Mouse (Mus musculus) yolk sac, embryonic 10.5 days (tissue): ENCODE data around the gene Irgc1.
A peak's percentile ranks its signal among the peaks of the same experiment; 100 is the strongest.
"Not testable (repeated sequence)": the region's sequence is repeated elsewhere in the genome, so short reads cannot be mapped to it uniquely, and the experiment has no call there.

Experiments used
- DNase-seq: peaks from one replicate; pipeline ENCODE4 v3.0.0-alpha.2; 2017; ENCODE audit warnings: low spot score

Gene Irgc1

DNA sequence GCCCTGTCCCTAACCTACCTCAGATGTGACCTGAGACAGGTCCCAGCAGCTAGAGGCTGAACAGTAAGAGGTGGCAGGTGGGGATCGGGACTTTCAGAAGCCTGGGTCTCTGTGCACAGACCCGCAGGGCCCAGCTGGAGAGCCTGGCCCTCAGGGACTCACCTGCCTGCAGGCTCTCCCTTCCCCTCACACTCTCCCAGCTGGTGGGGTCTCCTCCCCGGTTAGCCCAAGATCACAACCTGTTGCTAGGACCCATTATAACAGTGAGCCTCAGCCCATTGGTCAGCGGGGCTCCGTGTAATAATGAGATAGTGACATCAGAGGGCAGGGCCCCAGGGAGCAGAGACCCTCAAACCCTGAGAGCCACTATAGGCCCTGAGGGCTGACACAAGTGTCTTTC is 16.8 kb downstream of the Irgc1 start:
- no peak for DNase-seq

DNA sequence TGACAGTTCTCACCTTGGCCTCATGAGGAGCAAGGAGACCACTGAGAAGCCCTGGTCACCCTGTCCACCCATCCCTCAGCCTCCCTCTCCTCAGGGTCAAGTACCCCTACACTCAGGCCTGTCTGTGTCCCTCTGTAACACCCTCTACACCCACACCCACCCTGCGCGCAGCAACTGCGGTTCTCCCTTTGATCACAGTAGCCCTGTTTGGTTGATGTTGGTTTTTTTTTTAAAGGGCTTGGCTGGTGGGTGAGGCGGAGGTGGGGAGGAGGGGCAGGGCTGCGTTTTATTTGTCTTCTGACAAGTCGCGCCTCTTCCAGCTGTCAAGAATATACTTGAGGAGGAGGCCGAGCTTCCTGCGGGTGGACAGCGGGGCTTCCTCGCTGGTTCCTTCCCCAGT is 20.4 kb downstream of the Irgc1 start:
- DNase-seq, result no peak

DNA sequence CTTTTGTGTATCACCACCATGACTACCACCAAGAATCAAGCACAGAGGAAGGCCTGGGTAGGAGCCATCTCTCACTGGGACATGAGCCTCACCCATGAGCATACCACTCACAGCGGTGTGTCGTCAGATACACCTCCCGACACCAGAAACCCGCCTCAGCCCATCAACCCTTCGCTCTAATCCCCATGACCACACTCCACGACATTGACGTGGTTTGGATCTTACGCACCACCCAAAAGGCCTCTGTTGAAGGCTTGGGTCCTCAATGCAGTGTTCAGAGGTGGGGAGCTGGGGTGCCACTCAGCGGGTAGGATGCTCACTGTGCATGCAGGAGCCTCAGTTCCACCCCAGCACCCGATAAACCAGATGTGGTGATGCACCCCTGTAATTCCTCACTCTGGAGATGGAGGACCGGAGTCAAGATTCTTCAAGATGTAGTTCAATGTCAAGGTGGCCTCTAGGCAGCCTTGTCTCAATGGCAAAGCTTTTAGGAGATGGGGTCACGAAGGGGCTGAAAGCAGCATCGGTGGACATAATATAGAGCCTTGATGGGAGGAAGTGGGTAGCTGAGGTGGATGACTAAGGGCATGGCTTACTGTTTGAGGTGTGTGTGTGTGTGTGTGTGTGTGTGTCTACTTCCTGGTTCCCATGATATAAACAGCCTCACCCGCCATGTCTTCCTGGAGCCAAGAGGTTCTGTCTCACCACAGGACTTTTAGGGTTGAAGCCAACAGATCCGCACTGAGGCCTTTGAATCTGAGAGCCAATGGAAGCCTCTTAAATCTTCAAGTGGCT is 21.3 kb downstream of the Irgc1 start:
- DNase-seq, result no peak

DNA sequence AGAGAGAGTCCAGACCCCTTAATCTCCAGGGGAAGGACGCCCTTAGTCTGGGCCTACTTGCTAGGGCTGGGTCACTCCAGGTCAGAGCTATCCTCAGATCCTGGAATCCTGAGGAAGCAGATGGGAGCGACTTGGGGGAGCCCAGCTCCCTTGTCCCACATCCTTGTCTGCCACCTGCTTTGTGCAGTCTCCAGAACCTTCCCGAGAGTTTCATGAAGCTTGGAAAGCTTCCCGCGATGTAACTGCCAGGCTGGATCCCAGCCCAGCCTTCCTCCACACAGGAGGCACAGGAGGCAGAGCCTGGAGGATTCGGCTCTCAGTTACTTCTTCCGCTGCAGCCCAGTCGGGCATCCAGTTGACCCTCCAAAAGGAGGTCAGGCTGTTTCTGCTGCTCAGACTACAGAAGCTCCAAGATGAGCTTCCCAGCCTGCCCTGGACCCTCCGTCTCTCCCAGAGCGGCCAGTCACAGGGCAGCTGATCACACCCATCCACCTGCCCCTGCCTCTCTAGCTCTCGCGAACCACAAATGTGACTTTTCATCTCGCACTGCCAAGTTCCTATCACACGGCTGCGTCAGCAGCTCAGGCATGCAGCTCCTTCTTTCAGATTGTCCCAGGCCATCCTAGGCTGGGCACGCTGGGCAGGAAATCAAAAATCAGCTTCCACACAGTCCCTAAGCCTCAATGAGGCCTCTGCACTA is 22.5 kb downstream of the Irgc1 start:
- no peak for DNase-seq

DNA sequence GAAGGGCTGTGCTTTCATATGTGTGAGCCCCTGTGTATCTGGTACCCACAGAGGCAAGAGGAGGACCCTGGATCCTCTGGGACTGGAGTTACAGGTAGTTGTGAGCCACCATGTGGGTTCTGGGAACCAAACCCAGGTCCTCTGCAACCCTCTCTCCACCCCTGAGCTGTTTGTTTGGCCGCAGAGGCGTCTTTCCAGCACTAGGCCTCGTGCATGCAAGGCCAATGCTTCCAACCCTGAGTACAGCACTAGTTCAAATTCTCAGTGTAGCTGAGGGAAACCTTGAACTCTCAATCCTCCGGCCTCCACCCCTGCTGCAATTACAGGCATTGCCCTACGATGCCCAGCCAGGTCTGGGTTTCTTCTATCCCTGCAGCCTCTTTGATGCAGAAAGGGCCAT is 23.4 kb downstream of the Irgc1 start:
- DNase-seq, result no peak

DNA sequence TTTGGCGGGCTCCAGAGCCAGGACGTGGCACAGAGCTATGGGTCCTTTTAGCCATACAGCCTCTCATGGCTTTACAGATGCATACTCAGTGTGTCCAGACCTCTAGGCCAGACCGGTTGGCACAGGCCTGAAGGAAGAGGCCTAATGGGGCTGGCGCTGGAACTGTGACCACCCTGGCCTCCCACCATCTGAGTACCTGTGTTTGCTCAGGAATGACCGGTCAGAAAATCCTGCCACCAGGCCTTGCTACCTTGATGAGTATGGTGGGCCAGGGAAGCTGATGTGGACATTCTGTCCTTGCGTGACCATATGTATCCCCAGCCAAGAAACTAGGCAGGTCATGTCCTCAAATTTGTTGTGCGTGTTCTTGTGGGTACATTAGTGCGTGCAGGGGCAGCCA is 24.9 kb downstream of the Irgc1 start:
- DNase-seq, result no peak

DNA sequence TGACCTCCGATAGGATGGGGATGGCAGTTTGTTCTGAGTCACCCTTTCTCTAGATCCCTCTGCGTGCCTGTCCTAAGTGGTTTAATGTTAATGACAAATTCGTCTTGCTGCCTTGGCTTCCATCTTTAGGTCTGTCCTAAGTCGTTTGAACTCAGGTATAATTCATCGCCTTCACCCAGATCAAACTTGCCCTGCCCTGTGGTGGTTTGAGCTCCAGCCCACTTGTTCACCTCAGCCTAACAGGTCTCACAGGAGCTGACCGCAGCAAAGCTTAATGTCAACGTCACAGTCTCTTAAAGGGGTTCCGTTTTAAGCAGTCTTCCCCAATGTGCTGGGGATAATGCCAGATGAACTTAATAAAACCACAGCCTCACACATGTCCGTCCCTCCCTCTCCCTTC is 26.2 kb downstream of the Irgc1 start:
- no peak for DNase-seq

DNA sequence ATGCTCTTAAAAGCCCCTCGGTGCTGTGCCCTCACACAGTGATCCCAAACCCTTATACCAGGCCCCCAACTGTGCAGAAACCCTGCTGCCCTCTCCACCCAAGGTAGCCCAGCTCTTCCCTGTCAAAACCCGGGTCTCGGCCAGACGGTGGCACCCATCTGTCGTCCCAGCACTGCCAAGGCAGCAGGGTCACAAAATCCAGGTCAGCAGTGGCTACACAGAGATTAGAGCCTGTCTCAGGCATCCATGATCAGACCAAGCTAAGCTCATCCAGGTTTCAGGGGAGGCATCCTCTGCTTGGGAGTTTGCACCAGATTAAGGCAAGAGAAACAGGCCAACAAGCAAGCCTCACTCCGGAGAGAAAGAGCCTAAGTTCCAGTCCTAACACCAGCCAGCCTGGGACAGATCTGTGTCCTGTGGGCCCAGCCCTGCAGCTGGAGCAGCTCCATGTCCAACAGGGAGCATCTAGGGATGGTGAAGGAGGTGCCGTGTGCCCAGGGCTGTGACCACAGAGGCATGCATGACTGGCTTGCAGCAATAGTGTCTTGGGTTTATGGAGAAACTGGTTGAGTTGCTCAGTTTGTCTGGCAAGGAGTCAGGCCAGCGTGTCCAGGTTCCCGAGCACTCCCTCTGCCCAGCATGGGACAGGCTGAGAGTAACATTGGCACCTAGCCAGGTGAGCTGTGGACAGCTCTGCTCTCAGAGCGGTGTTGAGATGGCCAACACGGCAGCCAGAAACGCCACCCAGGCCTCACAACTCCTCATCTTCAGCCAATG is 28.0 kb downstream of the Irgc1 start:
- DNase-seq, result no peak

DNA sequence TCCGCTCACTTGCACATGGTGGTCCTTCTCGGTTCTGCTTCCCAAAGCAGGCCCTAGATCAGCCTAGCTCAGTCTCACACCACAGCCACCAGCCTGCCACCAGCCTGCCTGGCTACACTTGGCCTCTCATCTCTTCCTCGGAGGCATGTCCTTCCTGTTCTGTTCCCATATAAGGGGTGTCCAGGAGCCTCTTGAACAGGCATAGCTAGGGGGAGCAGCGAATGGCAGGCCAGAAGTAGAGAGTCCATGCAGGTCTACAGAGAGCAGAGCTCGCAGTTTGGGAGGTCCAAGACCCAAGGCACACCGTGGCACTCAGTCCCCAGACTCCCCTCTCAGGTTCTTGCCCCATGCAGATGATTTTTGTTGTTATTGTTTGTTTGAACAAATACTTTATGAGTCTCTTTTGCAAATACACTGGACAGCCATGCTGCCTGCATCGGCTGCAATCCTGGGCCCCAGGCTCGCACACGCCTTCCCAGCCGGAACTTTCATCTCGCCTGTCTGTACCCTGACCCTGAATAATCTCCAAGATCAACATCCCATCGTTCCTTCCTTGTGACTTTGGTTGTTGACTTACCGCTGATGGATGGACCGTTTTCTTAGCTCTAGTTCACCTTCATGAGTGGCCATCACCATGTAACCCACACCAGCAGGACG is 28.9 kb downstream of the Irgc1 start:
- DNase-seq, result peak; percentile 50

DNA sequence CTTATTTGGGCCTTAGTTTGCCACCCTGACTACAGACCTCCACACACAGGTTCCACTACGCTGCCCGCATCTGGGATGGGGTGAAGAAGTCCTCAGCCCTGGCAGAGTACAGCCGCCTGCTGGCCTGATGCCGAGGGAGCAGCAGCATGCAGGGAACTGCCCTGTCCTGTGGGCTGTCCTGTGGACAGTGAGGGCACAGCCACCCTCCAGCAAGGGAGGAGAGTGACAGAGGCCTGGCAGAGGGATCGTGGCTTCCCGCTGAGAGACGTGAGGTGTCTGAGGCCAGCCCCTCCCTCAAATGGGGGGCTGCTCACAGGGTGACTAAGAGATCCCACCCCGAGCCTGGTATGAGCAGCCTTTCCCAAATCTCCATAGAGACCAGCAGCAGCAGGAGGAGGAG is 29.8 kb downstream of the Irgc1 start:
- DNase-seq, result no peak

DNA sequence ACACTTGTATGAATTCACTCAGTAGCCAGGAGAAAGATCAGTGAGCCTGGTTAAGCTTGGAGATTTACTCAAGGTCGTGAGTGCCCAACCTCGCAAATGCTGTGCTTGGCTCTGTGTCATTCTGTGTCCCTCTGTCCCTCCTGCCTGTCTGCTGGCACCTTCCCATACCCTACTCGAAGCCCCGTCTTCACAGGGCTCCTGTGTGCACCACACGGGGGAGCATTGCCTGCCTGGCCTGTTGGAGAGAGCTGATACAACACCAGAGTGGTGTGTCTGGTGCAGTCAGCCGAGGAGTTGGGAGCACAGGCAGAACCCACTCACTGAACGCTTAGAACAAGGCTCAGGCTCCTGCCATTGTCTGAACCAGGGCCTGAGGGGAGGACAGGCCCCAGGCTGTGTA is 30.4 kb downstream of the Irgc1 start:
- no peak for DNase-seq

DNA sequence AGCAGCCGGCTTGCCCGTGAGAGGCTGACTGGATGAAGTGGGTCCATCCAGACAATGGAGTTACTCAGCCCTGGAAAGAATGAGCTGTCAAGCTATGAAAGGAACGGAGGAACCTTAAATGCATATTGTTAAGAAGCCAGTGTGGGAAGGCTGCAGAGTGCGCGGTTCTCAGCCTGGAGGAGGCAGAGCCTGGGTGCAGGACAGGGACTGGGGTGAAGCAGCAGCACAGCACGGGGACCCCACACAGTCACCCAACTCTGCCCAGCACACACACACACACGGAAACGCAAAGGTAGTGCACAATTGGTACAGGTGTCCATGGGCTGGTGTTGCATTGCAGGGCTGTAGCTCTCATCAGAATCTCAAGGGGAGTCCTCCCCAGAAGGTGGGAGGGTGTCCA is 32.5 kb downstream of the Irgc1 start:
- no peak for DNase-seq

DNA sequence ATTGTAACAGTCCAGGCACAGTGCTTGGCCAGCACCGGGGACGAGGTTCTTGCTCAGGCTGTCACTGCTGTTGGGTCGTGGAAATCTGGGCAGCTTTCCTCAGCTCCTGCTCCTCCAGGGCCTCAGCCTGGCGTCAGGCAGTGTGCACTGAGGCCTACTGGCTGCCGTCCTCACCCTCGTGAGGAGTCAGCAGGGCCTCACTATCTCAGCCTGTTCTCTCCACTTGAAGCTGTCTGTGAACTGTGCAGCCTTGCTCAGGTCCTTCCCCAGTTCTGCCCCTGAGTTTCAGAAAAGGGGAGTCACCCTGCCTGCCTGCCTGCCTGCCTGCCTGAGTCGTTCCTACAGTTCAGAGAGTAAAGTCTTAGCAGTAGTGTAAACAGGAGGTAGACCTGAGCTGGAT is 36.8 kb downstream of the Irgc1 start:
- DNase-seq, result no peak

DNA sequence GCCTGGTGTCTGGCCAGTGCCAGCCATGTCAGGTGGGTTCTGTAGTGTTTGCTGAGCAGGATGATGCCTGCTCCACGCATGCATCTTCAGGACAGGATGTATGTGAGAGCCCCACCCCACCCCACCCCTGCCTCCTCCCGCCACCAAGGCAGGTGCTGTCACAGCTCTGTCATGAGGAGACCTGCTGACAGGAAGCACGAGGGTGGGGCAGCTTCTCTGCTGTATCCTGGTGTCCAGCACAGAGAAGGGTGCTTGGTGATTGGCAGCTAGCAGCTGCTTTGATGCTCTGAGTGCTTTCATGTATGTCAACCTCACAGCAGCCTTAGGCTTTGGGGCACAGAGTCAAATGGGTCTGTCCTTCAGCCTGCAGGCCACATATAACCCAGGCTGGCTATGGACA is 38.5 kb downstream of the Irgc1 start:
- DNase-seq, result no peak

DNA sequence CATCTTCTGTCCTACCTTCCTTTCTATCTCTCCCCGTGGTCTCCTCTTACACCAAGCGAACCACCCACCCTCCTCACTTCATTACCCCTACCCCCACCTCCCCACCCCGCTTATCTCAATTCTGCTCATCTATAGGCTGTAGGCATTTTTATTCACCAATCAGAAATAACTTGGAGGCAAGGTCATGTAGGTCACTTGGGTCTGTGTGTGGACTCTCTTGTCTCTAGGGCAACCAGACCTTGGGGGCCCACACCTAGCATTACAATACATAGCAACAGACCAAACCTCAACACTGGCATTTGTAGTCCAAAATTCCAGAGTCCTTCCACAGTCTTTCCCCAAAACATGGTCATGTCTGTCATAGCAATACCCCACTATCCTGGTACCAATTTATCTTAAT is 41.3 kb downstream of the Irgc1 start:
- DNase-seq, result no peak

DNA sequence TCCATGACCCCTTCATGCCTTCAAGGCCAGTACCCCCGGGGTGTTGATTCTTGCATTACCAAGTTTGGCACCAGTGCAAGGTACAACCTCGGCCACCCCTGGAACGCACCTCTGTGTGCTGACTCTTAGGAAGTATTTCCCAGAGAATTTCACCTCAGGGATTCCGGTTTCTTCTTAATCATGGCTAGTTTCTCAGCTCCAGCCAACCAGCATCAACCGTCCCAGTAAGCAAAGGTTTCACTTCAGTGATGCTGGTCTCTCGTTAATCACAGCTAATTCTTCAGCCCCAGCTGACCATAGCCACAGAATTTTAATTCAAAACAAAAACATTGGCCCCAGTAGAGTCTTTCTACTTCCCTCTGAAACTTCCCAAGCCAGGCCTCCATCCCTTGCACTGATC is 42.0 kb downstream of the Irgc1 start:
- no peak for DNase-seq

DNA sequence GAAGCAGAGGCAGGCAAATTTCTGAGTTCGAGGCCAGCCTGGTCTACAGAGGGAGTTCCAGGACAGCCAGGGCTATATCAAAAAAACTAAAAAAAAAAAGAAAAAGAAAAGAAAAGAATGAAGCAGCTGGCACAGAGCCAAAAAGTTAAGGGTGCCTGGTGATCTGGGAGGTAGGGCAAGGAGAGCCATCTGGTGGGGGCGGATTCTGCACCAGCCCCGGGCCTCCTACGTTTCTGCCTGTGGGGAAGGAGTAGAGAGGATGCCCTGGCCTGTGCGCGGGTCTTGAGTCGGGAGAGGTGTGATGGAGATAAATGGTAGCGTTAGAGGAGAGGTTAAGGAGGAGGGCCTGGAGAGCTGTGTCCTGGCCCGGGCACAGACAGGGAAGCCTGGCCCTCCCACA is 43.9 kb downstream of the Irgc1 start:
- no peak for DNase-seq

DNA sequence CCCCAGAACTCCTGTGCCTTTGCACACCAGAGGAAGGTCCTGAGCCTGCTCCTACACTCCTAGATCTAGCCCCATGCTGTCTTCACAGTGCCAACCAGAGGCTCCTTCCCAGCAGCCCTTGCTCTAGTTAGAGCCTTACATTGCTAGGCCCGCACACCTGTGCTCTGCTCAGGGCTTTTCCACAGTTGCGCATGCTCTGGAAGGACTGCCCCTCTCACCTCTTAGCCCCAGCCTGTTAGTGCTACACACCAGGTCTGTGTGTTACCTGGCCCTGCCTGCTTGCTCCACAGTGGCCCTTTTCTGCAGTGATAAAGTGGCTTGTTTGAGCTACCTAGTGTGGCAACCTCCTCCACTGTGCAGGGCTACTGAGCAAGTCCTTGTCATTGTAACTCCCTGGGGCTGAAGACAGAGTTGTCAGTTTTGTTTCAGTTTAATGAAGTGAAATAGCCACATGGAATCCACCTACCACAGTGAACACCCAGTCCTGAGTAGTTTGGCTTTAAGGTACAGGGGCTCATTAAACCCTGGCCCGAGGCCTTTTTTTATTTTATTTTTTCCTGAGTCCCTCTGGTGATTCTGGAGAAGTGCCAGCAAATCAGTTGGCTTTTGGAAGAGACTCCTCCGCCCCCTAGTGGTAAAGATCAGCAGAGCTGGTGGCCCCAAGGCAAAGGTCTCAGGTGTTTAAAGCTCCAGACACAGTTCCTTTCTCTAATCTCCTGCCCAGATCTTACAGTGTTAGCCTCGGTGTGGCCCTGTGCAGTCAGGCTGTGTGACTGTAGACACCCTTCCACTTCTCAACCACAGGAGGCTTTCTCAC is 45.4 kb downstream of the Irgc1 start:
- DNase-seq, result peak; percentile 58

DNA sequence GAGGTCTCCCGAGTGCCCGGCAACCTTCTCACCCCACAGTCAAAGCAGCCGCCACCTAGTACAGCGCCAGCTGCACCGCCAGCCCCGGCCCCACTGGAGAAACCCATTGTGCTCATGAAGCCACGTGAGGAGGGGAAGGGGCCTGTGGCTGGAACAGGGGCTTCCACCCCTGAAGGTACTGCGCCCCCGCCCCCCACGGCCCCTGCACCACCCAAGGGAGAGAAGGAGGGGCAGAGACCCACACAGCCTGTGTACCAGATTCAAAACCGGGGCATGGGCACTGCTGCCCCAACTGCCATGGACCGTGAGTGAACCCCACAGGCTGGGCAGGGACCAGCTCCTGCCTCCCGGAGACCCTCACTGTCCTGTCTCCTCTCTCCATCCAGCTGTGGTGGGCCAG is 46.4 kb downstream of the Irgc1 start:
- no peak for DNase-seq

DNA sequence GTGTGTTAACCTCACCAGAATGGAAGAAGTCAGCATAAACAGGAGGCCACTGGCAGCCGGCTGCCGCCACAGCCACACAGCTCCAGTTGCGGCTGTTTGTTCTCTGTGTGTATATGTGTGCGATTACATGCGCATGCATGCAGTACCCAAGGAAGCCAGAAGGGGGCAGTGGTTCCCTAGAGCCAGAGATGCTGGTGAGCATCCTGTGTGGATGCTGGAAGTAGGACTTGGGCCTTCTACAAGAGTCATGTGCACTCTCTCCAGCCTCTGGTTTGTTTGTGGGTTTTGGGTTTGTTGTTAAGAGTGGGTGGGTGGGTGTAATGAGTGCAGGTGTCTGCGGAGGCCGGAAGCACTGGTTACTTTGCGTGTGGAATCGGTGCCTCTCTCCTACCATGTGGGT is 49.2 kb downstream of the Irgc1 start:
- no peak for DNase-seq

DNA sequence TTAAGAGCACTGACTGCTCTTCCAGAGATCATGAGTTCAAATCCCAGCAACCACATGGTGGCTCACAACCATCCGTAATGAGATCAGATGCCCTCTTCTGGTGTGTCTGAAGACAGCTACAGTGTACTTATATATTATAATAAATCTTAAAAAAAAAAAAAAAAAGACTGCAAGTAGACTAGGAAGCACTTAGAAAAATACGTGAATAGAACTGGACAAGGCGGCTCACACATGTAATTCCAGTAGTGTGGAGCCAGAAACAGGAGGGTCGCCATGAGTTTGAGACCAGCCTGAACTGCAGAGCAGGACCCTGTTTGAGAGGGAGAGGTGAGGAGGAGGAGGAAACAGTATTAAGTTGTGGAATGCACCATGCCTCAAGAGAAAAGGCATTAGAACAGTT is 51.6 kb downstream of the Irgc1 start:
- not testable (repeated sequence) for DNase-seq

DNA sequence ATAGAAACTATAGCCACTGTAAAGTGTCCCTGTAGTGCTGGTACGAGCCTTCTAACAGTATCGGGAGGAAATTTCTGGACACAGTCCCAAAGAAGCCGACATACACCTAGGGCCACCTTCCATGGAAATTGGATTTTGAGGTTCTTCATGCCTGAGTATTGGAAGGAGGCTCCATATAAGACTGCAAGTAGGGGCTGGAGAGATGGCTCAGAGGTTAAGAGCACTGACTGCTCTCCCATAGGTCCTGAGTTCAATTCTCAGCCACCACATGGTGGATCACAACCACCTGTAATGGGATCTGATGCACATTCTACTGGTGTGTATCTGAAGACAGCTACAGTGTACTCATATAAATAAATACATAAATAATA is 52.0 kb downstream of the Irgc1 start:
- DNase-seq, result no peak
